Mouse (Mus musculus) adrenal gland, adult 8-10 months (tissue): ENCODE measurements around the gene Gtf2f2. TPM values are rescaled to one million over a fixed set of nuclear protein-coding genes. Genes with fewer than 3 reads are reported as not detected.
"Not testable (repeated sequence)": the region's sequence is repeated elsewhere in the genome, so short reads cannot be mapped to it uniquely, and the experiment has no call there.

ENCODE experiments used
- DNase-seq: peaks from one replicate; pipeline ENCODE4 v3.0.0; 2022
- total RNA-seq, 4 experiments: library from RNA; stranded (reverse); gene quantifications; 2 replicates each; pipeline ENCODE4 v1.2.4; 2022

Gene Gtf2f2
- total RNA-seq, 4 experiments from 2014 or later: 22.0 to 25.0 (median 23.2) TPM

- DNase-seq: no peak
Observed at GRCm38 (mm10) chr14:75911968-75912367, 98.7 kb downstream of the Gtf2f2 start.

- no peak for DNase-seq
Observed at GRCm38 (mm10) chr14:75906931-75907330, 103.7 kb downstream of the Gtf2f2 start.

- no peak for DNase-seq
Observed at GRCm38 (mm10) chr14:75904972-75905371, 105.7 kb downstream of the Gtf2f2 start.

GRCm38 (mm10) chr14:75903131-75903530 is 107.5 kb downstream of the Gtf2f2 start:
- no peak for DNase-seq

GRCm38 (mm10) chr14:75902013-75902412 is 108.7 kb downstream of the Gtf2f2 start:
- DNase-seq: no peak

- no peak for DNase-seq
Observed at GRCm38 (mm10) chr14:75900793-75901499, 109.7 kb downstream of the Gtf2f2 start.

GRCm38 (mm10) chr14:75899566-75899965 is 111.1 kb downstream of the Gtf2f2 start:
- DNase-seq: peak; percentile 60

- DNase-seq: no peak
Observed at GRCm38 (mm10) chr14:75892118-75892517, 118.5 kb downstream of the Gtf2f2 start.

GRCm38 (mm10) chr14:75883873-75884272 is 126.8 kb downstream of the Gtf2f2 start:
- no peak for DNase-seq

GRCm38 (mm10) chr14:75883330-75883729 is 127.3 kb downstream of the Gtf2f2 start:
- no peak for DNase-seq

GRCm38 (mm10) chr14:75881856-75882255 is 128.8 kb downstream of the Gtf2f2 start:
- DNase-seq: no peak

- DNase-seq: no peak
Observed at GRCm38 (mm10) chr14:75878980-75879379, 131.7 kb downstream of the Gtf2f2 start.

GRCm38 (mm10) chr14:75877297-75877696 is 133.4 kb downstream of the Gtf2f2 start:
- DNase-seq: no peak

- peak; percentile 50 for DNase-seq
Observed at GRCm38 (mm10) chr14:75876320-75877043, 134.2 kb downstream of the Gtf2f2 start.

GRCm38 (mm10) chr14:75873612-75874011 is 137.1 kb downstream of the Gtf2f2 start:
- peak; percentile 28 for DNase-seq

GRCm38 (mm10) chr14:75871750-75872149 is 138.9 kb downstream of the Gtf2f2 start:
- no peak for DNase-seq

- DNase-seq: no peak
Observed at GRCm38 (mm10) chr14:75871111-75871510, 139.6 kb downstream of the Gtf2f2 start.

- DNase-seq: no peak
Observed at GRCm38 (mm10) chr14:75870631-75871030, 140.0 kb downstream of the Gtf2f2 start.

- no peak for DNase-seq
Observed at GRCm38 (mm10) chr14:75869769-75870363, 140.8 kb downstream of the Gtf2f2 start.

- DNase-seq: not testable (repeated sequence)
Observed at GRCm38 (mm10) chr14:75868028-75868427, 142.6 kb downstream of the Gtf2f2 start.

GRCm38 (mm10) chr14:75866706-75867333 is 143.8 kb downstream of the Gtf2f2 start:
- DNase-seq: no peak

GRCm38 (mm10) chr14:75863549-75864409 is 146.9 kb downstream of the Gtf2f2 start:
- peak; percentile 71 for DNase-seq
